Mouse (Mus musculus) frontal cortex, postnatal 36 days (tissue): ENCODE measurements around the gene Adpgk.
A peak's percentile ranks its signal among the peaks of the same experiment; 100 is the strongest.
"Not testable (repeated sequence)": the region's sequence is repeated elsewhere in the genome, so short reads cannot be mapped to it uniquely, and the experiment has no call there.

Experiments used
- DNase-seq, 2 experiments: peaks; one replicate each; pipeline ENCODE4 v3.0.0; 2022; ENCODE audit warnings: low spot score in 2 of 2

Gene Adpgk

DNA sequence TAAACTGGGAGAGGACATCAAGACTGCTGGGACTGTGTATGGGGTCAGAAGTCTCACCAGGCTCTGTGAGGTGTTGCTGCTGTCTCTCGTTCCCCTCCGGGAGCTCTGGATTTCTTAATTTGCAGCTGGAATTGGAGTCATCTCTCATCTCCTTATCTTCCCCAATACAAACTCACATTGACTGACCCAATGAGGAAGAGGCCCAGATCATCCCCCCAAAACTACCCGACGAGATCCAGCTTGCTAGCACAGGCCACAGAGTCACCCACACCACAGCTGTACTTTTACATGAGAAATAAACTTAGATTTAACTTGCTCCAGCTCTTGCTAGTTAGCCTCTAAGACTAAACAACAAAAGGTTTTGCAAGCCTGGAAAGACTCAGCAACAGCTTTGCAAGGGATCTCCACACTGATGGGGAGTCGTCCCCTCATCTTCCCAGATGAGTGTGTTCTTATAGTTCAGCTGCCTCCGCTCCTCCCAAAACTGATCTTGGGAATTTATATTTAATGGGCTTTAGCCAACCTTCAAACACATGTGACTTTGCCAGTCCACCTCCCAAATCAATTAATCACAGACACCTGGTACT lies 1.7 kb upstream of the Adpgk start:
- DNase-seq: no peak

DNA sequence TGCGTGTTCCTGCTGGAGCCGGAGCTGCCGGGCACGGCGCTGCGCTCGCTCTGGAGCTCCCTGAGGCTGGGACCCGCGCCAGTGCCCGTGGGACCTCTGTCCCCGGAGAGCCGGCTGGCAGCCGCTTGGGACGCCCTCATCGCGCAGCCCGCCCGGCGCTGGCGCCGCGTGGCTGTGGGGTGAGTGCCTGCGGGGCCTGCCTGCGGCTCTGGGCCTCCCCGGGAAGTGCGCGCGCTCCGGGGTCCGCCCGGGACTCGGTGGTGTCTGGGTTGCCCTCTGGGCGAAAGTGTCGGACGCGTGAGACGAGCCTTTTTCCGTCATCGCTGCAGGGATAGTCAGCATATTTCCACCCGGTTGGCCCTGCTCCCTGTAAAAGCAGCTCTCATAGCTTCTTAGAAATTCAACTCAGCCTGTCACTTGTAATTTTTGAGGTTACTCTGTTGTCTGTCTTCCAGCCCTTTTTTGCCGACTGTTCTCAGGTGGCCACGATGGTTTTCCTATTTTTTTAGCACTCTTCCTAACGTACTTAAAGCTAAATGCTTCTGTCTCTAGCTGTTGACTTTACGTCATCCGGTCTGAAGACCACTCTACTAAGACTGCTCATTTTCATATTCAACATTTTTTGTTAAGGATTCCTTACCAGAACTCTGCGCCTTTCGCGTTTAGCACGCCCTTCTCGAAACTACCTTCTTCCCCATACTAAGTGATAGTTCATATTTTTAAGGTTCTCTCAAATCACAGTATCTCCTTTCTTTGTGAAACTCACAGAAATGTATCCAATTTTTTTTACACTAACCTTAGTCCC lies 532 bp downstream of the Adpgk start:
- DNase-seq: no peak

DNA sequence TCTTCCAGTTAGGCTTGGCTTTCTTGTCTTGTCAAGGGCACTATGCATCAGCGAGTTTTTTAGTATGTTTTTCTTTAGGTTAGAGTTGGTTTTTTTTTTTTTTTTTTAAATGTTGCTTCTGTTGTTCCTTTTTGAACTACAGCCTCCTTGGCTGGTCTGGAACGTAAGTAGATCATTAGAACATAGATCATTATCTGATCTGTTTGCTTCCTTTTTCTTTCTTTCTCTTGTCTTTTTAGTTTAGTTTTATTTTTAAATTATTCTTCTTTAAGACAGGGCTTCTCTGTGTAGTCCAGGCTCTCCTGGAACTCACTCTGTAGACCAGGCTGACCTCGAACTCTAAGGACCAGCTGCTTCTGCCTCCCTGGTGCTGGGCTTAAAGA lies 1.1 kb downstream of the Adpgk start:
- no peak for DNase-seq

DNA sequence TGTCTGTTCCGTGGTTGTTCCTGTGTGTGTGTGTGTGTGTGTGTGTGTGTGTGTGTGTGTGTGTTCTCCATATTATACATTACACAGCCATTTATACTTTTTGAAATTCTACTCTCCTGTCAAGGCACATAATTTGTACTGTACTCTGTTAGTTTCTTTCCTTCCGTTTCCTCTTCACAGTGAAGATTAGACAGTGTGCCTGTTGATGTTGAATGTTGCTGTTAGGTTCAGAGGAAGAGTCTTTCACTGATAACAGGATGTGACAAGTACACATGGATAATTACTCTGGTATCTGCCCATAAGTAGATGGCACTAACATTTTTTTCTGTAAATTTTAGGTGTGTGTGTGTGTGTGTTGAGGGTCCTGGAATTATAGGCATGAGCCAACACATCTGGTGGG lies 5.1 kb downstream of the Adpgk start:
- DNase-seq: no peak

DNA sequence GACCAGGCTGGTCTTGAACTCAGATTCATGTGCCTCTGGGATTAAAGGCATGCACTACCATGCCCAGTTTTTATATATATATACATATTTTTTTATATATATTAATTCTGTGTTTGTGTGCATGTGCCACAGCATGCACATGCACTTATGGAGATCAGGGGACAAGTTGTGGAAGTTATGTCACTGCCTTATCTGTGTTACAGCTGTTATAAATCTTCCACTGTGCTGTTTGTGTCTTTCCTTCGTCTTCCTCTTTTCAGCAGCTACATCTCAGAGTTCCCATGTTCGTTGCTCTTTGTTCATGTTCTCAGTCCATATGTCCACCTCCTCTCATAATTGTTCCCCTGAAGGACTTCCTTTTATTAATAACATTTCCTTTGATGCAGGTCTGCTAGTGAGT lies 16.5 kb downstream of the Adpgk start:
- no peak for DNase-seq

DNA sequence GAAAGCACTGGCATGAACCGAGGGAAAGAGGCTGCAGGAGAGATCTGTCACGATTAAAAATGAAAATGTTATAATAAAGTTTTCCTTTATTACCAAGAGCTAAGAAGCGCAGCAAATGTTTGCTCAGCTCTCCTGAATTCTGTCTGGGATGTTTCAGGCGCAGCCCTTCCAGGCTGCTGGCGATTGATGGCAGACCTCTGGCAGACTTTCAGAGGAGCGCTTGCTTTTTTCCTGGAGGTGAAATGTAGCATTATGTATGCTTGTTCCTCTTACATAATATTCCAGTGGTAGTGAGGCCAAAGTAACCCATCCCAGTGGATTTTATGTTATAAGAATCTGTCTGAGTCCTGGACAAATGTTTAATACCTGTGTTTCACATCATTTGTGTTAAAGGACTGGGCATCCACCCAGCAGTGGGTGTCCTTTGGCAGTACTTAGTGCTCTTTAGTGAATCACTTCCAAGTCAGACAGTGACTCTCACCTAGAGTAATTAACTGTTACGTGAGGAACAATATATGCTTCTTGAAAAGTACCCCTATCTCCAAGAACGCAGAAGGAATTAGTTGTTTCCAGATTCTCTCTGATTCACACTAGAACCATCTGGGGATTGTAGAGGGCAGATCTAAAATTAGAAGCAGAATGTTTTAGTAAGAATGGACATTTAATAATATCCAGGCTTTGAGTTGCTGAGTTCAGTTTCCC lies 19.4 kb downstream of the Adpgk start:
- no peak for DNase-seq

DNA sequence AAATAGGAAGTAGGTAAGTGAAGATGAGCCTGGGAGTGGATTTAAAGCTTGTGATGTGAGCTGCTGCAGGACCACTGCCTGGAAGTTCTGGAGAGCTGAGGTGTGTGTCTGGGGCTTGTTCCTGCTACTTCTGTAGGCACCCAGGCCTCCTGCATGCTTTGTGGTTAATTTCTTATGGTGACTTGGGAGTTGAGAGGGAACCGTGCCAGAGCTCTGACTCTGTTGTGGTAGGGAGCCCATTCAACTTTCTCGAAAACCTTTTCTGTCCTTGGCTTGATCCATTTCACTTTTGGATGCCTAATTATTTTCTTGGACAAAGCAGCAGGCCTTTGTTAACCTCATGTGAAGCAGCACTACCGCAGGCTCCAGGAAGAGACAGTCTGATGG lies 19.9 kb downstream of the Adpgk start:
- DNase-seq: no peak

DNA sequence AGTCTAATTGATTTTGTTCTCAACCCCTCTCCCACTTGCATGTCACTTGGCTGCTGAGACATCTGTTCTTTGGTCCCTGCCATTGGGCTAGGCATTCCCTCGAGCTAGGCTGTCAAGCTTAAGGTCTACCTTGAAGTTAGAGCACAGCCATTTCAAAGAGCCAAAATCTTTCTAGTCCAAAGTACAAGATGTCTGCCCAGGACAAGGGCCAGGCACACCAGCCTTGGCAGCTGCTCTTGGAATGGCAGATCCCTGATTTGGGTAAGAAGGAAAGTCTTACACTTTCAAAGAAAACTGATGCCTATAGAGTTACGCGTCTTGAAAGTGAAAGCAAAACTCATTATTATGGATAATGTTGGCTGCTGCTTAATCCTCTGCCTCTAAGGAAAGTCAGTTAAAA lies 24.8 kb downstream of the Adpgk start:
- no peak for DNase-seq

DNA sequence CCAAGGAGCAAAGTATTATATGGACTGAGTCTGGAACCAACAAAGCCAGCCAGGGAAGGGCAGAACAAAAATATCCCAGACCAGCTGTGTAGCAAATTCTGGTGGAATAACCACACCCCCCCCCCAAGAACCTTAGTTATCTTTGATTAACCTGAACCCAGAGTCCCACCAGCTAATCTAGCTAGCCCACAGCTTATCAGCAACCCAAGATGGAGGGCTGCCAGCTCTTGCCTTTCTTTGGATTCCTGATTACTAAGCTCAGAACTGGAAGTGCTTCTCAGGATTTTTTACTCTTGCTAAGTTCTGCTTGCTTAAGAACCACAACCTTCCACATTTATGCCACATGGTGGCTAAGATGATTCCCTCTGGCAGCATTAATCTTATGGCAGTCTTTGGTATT lies 33.0 kb downstream of the Adpgk start:
- no peak for DNase-seq

DNA sequence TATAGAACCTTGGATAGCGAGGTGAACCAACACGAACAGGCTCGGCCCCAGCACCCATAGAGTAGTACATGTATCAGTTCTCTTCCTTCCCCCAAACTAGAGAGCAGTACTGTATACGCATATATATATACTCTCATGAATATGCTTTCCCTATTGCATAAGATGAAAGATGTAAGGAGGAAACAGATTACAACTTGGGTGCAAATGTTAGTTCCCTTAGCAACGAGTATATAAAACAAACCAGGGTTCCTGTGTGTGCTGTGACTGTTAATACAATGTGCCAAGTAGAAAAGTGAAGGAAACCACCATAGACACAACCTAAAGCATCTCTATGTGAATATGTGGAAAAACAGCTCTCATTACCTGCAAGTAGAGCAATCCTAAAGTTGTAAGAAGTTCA lies 38.7 kb downstream of the Adpgk start:
- DNase-seq: no peak

DNA sequence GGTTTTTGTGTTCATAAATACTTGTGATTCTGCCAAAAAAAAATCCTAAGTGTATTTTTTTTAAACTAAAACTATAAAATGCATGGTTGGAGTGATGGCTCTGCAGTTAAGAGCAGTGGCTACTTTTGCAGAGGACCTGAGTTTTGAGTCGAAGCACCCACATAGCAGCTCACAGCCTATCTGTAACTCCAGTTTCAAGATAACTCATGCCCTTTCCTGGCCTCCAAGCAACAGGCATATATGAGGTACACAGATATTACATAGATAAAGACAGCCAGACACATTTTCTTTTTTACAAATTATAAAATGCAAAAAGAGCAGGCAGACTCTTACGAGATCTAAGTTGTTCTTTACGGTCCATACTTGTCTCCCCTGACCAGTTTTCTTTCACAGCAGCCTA lies 45.2 kb downstream of the Adpgk start:
- no peak for DNase-seq

DNA sequence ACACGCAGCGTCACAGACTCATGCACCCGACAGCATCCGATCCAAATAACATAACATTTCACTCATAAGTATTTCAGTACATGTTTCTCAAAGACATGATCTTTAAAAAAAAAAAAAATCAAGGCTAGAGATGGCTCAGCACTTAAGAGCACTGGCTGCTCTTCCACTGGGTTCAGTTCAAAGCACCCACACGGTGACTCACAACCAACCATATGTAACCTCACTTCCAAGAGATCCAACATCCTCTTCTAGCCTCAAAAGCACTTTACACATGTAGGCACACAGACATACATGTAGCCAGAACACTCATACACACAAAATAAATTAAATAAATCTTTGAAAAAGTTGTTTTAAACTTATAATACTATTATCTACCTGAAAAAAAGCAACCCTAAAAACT lies 46.5 kb downstream of the Adpgk start:
- DNase-seq: no peak

DNA sequence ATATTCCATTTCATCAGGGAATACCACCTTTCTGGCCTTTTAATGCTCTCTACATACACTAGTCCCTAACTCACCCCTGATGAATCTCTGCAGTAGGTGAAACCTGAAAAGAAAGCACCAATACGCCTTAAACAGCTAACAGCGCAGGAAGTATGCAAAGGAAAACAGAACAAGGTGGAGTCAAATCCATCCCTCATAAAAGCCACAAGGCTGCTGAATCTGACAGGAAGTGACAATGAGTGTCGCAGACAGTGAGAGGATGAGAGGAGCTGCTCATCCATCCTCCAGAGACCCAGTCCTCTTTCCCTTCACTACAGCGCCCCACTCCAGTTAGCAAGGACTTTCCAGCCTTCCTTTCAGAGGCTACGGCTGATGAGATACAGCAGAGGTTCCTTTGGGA lies 47.1 kb downstream of the Adpgk start:
- no peak for DNase-seq

DNA sequence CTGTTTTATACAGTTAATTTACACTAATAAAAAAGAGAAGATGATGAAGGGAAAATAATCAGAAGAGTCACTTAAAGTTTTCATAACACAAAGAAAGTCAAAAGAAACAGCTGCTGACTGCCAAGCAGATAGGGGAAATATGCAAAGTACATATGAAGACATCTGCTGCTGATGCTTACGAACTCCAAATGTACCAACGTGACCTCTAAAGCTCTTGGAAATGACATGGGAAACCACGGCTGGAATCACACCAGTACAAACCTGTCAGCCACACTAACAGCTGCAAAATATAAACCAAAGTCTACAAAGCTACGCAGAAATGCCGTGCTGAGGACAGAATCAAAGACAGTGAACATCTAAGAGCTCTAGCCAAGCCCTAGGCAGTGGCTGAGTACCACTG lies 47.7 kb downstream of the Adpgk start:
- no peak for DNase-seq

DNA sequence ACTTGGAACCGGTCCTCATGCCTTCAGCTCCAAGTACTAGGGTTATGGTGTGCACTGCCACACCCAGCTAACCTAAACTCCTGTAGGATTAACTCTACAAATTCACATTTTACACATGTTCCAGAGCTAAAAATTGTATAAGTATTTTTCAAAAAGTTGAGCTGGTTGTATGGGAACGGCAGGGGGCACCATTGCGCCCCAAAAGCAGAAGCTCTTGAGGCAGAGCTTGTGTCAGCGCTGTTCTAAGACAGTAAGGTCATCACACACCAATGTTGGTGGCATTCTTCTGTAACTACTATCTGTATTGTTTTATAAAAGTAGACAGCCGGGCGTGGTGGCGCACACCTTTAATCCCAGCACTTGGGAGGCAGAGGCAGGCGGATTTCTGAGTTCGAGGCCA lies 48.6 kb downstream of the Adpgk start:
- no peak for DNase-seq

DNA sequence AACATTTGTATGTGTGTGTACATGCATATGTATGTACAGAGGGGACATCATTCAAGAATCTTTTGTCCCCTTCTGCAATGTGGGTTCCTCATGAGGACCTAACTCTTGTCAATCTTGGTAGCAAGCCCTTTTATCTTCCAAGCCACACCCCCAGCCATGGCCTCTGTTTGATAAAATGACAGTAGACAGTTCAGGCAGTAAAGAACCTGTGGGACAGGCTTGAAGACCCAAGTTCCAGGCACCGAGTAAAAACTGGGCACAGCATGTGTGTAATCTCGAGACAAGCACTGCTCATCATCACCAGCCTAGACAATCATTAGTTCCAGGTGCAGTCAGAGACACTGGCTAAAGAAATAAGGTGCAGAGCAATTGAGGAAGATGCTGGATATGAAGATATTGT lies 54.8 kb downstream of the Adpgk start:
- no peak for DNase-seq

DNA sequence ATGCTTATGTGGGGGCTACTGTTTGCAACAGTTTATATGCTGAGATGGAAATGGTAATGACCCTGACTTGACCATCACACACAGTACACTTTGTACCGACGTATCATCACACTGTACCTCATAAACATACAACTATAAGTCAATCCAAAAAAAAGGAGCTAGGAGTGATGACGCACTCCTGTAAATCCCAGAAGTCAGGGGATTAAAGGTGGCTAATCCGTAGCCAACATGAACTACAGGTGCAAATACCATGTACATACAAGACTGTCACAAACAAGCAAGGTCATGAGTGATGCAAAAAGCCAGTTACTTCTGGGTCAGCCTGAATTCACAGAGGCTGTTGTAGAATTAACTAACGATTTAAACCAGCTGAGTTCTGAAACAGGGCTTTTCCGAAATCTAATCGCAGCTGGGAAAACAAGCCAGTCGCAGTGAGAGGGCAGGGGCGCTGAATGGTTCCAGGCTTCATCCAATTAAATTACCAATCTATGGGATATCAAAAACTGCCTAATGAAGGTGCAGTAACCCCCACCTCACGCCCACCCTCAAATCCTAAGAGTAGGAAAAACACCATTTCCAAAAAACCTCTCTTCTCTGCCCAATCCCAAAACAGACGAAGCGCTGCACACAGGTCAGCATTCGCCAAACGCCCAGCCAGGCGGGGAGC lies 61.4 kb downstream of the Adpgk start:
- peak; percentile 6 to 17 for DNase-seq

DNA sequence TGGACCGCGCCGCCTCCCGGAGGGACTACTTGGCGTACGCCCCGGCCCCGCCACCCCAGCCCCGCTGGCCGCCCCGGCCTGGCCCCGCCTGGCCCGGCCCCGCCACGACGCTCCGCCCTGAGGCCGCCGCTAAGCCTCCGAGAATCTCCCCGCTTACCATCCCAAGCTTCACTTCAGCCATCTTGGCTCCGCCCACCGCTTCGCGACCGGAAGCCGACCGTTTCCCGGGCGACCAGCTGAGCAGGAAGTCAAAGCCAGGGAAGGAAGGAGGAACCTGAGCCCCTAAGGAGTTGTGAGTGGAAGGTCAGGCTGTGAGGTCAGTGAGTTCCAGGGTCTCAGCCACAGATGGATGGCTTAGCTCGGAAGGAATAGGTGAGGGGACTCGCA lies 61.9 kb downstream of the Adpgk start, which contains the start of gene Bbs4:
Bbs4 (minus strand) TSS at position 256 of the 387 bp plus-strand sequence.
- peak; percentile 88 to 90 for DNase-seq

DNA sequence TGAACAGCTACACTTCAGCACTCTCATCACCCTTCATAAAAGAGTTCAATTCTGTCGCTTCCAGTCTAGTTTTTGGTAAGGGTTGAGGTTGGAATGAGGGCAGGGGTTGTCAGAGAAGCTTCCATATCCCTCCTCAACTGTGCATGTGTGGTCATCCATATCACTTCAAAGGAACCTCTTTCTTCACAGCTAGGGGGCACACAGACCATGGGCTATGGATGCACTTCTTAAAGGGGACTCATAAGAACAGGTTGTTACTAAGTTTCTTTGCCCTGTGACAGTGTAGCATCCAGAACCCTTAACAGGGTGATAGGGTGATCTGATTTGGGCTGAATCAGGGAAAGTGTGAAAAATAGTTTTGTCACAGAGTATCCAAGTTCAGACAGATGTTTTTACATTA lies 66.7 kb downstream of the Adpgk start:
- not testable (repeated sequence) for DNase-seq

DNA sequence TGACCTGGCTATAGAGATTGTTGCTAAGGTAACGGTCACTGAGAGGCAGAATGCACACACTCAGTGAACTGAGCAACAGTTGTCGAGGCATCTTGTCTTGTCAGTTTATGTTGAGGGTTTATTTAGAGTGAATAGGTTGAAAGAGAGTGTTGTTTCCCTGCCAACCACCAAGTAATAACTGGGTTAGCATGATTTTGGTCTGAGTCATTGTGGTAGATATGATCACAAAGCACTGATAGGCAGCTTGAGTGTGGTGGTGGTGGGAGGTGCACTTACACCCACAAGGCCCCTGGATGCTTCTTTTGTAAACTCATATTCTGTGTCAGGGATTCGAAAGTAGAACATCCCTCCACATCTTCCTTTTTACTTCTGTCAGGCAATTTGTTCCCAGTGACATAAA lies 69.1 kb downstream of the Adpgk start:
- DNase-seq: not testable (repeated sequence)

DNA sequence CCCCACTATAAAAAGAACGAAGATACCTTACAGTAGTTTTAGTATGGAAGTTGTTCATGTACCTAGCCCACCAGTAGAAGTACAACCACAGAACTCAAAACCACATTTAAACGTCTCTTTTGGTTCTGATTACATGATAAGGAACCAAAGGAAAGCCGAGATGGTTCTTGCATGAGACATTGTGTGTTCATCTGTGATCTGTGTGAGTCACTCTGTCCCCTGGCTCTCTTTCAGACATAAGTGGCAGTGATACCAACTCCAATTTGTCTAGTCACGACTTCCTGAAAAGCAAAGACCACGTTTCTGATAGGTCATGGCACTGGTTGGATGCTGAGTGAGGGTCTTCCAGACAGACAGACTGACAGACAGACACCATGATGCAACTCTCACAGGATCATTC lies 77.9 kb downstream of the Adpgk start:
- DNase-seq: no peak

DNA sequence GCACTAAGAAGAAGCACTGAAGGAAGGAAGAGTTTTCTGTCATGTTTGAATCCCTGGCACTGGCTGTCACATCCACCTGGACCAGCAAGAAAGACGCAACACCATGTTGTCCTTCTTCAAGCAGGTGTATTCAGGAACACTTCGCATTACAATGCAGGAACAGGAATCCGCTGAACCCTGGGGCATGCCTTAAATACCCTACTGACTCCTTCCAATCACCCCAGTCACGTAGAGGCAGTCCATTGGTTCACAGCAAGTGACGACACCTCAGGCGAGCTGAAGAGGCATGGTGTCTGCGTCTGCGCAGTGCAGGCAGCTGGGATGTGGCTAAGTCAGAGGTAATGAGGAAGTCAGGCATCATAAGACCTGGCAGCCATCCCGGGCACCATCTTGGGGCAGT lies 78.3 kb downstream of the Adpgk start:
- DNase-seq: no peak
